Mouse (Mus musculus) urinary bladder, postnatal 4 days (tissue): ENCODE measurements around the gene Uqcc1.
"Not testable (repeated sequence)": the region's sequence is repeated elsewhere in the genome, so short reads cannot be mapped to it uniquely, and the experiment has no call there.

Experiments
- DNase-seq, 2 experiments: peaks; one replicate each; pipeline ENCODE4 v3.0.0; 2021 to 2022; ENCODE audit warnings: low spot score in 2 of 2

Gene Uqcc1

GRCm38 (mm10) chr2:155928711-155929345 is 1.3 kb downstream of the Uqcc1 start:
- no peak for DNase-seq

DNA sequence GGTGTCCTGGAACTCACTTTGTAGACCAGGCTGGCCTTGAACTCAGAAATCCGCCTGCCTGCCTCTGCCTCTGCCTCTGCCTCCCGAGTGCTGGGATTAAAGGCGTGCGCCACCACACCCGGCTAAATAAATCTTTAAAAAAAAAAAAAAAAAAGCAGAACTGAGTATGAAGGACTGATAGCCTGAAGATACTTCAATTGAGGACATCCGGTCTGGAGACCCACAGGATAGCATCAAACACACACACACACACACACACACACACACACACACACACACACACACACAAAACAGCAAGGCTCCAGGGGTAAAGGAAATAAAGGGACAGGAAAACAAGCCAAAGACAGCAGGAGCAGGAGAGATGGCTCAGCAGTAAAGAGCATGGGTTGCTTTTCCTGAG is 4.9 kb downstream of the Uqcc1 start:
- DNase-seq: not testable (repeated sequence)

GRCm38 (mm10) chr2:155923143-155923542 is 7.0 kb downstream of the Uqcc1 start:
- DNase-seq: no peak

DNA sequence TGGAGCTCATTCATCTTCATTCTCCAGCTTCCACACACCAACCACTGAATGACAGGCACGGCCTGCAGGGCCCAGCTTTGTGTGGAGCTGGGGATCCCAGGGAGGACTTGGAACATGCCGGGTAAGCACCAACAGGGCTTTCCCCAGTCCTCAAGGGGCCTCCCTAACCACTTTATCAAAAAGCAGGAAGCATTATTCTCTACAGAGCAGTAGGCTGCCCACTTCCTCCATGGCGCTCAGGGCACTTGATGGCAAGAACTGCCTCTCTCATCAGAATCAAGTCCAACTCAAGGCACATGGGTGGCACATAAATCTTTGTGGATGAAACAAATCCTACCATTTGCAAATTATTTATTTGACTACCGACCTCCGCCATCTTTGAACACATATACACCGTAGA is 15.4 kb downstream of the Uqcc1 start:
- DNase-seq: no peak

DNA sequence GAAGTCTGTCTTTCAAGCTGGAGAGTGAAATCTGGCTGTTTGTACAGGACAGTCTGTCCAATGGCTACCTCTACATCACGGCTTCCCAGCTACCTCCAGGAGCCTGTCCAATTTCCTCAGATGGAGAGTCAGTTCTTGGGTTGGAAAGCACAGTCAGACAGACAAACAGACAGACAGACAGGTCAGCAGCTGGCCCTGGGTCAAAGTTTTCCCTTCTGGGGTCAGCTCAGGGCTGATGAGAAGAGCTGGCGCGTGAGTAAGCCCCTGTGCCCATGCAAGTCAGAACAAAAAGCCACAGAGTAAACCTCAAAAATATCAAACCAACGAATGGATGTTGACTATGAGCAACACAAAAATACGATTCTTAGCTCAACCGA is 26.5 kb downstream of the Uqcc1 start:
- DNase-seq: no peak

- no peak for DNase-seq
Observed at GRCm38 (mm10) chr2:155902989-155903631, 27.0 kb downstream of the Uqcc1 start.

- DNase-seq: no peak
Observed at GRCm38 (mm10) chr2:155895046-155895735, 34.9 kb downstream of the Uqcc1 start.

DNA sequence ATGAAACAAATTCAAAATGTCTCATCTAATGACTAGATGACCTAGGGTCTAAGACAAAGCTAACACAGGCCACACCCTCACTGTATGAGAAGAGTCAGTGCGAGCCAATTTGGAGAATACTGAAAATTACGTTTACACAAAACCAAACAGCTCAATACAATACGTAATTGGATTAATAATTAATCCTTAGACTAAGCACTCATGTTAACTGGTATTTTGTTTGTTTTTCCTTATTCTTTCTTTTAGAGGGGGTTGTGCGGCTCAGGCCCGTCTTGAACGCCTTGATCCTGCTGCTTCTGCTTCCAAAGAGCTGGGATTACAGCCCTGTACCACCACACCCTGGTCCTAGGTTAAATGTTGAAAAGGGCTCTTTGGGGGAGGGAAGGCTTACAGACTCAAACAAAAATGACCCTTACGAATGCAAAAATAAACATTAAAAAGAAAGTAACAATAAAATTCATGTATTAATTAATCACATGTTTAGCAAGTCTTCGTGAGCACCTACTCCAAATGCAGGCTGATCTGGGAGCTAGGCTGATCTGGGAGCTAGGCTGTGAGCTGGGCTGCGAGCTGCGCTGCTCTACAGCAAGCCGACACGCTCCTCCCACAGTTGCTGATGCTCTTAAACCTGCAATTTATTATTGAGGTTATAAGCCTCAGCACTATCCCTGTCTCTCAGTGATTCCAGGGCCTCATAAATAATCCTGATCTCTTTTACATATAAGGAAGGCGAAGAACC is 35.6 kb downstream of the Uqcc1 start:
- DNase-seq: no peak

- DNase-seq: no peak
Observed at GRCm38 (mm10) chr2:155886776-155887175, 43.3 kb downstream of the Uqcc1 start.

DNA sequence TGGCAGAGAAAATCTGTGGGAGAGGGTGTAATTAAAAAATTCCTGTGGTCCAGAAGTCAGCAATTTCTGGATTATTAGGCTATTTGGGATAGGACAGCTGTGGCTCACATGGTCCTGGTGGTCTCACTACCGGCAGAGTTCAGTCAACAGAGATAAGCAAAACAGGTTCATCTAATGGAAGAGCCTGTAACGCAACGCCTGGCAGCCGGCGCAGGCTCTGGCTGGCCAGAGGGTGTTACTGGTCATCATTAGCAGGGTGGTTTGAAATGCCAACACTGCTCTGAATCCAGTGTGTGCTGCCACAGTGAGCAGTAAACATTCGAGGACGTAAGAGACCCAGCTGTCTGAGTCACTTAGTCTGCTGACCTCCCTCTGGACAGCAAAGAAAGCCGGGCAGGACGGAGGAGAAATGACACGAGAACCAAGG is 44.8 kb downstream of the Uqcc1 start:
- DNase-seq: no peak

GRCm38 (mm10) chr2:155882087-155882486 is 48.0 kb downstream of the Uqcc1 start:
- no peak for DNase-seq

DNA sequence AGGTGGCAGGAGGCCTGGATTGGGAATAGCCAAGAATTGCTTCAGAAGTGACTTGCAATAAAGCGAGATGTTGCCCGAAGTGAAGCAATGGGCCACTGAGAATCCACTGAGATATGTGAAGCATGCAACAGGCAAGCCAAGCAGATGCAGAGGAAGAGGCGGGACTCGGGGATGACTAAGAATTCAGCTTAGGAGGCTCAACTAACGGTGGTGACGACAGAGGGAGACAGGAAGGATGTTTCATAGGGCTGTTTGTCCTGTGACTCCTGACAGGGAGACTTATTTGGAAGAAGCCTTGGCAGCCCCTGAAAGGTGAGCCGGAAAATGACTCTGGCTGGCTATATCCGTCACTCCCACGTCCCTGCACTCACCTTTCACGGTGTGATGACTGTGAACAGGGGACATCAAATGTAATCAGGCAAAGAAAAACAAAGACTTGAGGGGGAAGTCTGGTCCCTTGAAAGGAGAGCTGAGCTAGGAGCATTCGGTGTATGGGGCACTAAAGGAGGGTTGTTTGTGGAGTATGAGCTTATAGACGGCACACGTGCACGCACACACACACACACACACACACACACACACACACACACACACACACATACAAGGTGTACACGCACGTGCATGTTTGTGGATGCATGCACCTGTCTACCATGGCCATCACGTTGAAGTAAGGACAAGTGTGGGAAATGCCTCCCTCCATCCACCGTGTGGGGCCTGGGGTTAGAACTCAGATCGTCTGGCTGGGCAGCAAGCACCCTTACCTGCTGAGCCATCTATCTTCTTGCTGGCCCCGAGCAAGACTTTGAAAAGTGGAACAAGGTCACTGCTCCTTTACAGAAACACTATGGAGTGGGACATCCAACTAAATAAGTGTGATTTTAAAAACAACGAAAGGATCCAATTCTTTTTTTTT is 50.9 kb downstream of the Uqcc1 start:
- no peak for DNase-seq

DNA sequence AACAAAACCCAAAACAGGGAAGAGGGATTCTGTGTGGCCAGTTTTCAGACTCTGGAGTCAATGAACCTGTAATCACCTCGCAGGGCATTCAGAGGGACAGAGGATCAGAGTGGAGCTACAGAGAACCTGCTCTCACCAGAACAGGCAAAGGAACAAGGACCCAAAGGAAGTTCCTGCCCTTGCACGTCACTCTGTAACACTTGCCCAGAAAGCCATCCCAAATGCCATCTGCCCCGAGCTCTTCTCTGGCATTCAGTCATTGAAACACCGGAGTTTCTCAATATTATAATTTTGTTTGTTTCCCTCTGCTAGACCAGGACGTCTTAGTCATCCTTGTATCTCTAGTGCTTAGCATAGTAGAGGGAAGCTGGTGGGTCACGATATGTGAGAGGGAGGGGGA is 56.5 kb downstream of the Uqcc1 start:
- DNase-seq: no peak

- DNase-seq: no peak
Observed at GRCm38 (mm10) chr2:155872930-155873507, 57.1 kb downstream of the Uqcc1 start.

DNA sequence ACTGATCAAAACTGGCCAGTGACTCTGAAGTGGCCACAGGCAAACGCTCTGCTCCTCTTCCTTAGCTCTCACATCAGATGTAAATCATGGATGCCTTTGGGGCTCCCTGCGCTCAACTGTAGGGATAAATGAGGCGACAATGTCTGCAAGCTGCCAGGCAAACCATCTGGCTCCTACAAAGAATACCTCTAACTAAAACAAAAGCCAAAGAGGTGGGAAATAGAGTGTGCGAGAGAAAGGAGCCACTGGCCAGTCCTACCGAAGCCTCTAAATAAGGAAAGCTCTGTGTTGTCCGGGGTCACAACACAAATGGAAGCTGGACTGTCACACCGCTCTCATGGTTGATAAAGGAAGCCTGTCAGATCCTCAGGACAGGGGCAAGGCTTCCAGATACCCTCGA is 57.6 kb downstream of the Uqcc1 start:
- DNase-seq: no peak

GRCm38 (mm10) chr2:155869772-155870171 is 60.3 kb downstream of the Uqcc1 start:
- no peak for DNase-seq

- DNase-seq: no peak
Observed at GRCm38 (mm10) chr2:155868320-155868719, 61.8 kb downstream of the Uqcc1 start.

DNA sequence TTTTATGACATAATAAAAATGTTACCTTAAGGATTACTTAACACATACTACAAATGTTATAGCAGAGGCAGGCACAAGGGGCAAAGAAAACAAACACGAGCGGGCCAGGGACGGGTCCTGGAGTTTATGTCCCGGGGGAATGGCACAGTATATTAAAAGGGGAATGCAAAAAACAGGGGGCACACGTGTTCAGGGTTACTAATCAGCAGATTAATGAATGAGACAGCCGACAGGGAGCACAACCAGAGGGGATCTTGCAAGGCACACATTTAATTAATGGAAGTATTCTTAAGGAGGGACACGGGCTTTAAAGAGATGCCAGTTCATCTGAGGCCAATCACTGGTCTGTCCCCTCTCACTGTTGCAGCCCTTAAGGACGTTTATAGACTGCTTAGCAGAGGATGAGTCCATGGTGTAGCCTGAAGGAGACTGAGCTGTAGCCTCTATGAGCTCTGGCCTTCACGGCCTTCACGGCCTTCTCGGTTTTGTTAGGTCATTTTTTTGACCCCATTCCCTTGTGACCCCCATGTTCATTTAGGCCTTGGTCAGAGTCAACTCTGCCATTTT is 66.7 kb downstream of the Uqcc1 start:
- DNase-seq: no peak

DNA sequence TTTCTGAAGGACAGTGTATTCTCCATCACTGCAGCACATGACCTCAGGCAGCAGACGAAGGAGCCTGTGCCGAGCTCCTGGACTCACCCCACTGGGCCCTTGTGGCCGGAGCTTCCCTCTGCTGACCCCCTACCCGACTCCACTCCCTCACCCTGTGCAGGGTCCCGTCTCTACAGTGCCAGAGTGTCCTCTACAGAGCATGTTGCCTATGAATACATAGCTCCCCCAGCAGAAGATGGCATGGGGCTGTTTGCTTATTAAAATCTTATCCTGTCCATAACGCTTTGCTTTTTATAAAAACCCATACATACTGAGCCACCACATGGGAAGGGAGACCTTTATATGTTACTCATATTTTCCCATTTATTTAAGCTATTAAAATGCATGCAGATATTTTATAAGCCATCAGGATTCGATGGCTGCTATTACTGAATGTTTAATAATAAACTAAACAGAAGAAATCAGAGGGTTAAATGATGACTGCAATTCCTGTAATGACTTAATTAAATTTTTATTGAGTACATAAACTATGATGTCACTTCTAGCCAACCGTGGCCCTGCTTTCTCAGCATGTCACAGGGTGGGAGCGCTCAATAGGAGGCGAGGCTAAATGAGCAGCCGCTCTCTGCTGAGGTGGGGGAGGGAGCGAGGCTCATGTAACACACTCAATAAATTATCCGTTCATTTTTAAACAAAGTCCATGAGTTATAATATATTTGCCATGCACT is 67.4 kb downstream of the Uqcc1 start:
- no peak for DNase-seq

GRCm38 (mm10) chr2:155861581-155861980 is 68.5 kb downstream of the Uqcc1 start:
- no peak for DNase-seq
